Mouse (Mus musculus): ENCODE measurements around the gene Dcun1d4. TPM values are rescaled to one million over a fixed set of nuclear protein-coding genes. Genes with fewer than 3 reads are reported as not detected.
"Not testable (repeated sequence)": the region's sequence is repeated elsewhere in the genome, so short reads cannot be mapped to it uniquely, and the experiment has no call there.

Dcun1d4 gene
- polyA plus RNA-seq, 1 experiment, result 32.9 TPM

DNA sequence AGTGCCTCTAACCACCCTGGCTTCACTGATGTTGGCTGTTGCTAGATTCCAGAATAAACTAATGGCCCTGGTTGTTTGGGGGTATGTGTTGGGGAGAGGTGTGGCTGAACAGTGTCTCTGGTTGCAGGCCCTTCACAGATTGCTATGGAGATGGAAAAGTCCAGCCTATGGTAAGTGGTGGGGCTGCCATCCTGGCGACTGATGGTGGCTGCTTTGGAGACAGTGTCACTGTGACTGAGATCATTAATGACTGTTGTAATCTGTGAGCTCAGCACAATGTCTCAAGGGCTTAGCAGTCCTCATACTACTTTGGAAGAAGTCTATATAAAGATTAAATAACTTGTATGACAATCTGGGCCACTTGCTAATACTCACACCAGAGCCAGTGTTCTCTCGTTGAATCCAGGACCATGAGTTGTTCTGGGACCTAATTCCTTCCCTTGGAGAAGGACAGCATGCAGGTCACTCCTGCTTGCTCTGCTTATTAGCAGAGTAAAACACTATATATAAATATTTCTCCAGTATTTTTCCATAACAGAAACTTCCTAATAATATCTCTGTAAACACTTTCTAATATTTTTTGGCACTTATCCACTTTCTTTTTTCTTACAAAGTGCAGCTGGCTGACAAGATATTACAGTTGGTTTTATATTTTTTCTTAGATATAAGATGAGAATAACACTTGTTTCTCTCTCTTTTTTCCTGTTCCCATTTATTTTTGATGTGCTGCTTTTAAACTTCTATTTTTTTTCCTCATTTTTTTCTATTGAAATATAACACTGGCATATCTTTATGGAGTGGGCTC lies 26.1 kb upstream of the Dcun1d4 start:
- Histone ChIP-seq H3K27me3 (ENCODE audit: control insufficient read depth, insufficient read depth, low read length, poor library complexity, severe bottlenecking) (no peaks in the 10 kb centered on the region), H3K4me1 (ENCODE audit: control insufficient read depth, insufficient read depth, low read length) (no peaks in the 10 kb centered on the region), H3K36me3 (ENCODE audit: control insufficient read depth, insufficient read depth, low read length, poor library complexity, severe bottlenecking) (no peaks in the 10 kb centered on the region), H3K9me3 (replicated peaks; ENCODE audit: control insufficient read depth, insufficient read depth, low read length, poor library complexity, severe bottlenecking) (no peaks in the 10 kb centered on the region), H3K9ac (ENCODE audit: low read depth, poor library complexity, severe bottlenecking) (no peak overlapping the region), H3K4me3 (ENCODE audit: low read depth, low read length) (no peak overlapping the region), H3K27ac (ENCODE audit: insufficient read depth, low read length) (no peak overlapping the region)
- TF ChIP-seq CTCF (IDR thresholded peaks at IDR 0.05; ENCODE audit: low read depth, low read length) (no peak), POLR2A (IDR thresholded peaks at IDR 0.05; ENCODE audit: insufficient read depth, low read length) (no peak), EP300 (IDR thresholded peaks at IDR 0.05; ENCODE audit: insufficient read depth, low read depth, low read length) (no peak)

DNA sequence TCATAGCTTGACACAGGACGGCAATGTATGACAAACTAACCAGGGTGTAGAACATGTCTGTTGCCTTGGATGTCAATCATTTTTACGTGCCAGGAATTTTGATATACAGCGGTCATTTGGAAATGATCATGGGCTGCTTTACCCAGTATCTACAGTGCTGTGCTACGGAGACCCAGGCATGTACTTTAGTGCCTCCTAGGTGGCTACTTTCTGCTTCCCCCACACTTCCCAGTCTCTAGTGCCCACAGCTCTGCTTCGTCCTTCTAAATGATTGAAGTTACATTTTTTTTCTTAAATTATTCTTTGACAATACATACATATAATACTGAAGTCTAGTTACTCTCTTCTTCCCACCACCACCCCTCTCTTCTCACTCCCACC lies 25.5 kb upstream of the Dcun1d4 start:
- no peak overlapping the region for H3K4me3 ChIP-seq (ENCODE audit: low read depth, low read length)
- H3K9me3 ChIP-seq (replicated peaks; ENCODE audit: control insufficient read depth, insufficient read depth, low read length, poor library complexity, severe bottlenecking), result no peaks in the 10 kb centered on the region
- H3K9ac ChIP-seq (ENCODE audit: low read depth, poor library complexity, severe bottlenecking), result no peak overlapping the region
- no peaks in the 10 kb centered on the region for H3K4me1 ChIP-seq (ENCODE audit: control insufficient read depth, insufficient read depth, low read length)
- TF ChIP-seq CTCF (IDR thresholded peaks at IDR 0.05; ENCODE audit: low read depth, low read length) (no peak), EP300 (IDR thresholded peaks at IDR 0.05; ENCODE audit: insufficient read depth, low read depth, low read length) (no peak), POLR2A (IDR thresholded peaks at IDR 0.05; ENCODE audit: insufficient read depth, low read length) (no peak)
- no peaks in the 10 kb centered on the region for H3K36me3 ChIP-seq (ENCODE audit: control insufficient read depth, insufficient read depth, low read length, poor library complexity, severe bottlenecking)
- no peaks in the 10 kb centered on the region for H3K27me3 ChIP-seq (ENCODE audit: control insufficient read depth, insufficient read depth, low read length, poor library complexity, severe bottlenecking)
- no peak overlapping the region for H3K27ac ChIP-seq (ENCODE audit: insufficient read depth, low read length)

- no peak overlapping the region for H3K27ac ChIP-seq (ENCODE audit: insufficient read depth, low read length)
- TF ChIP-seq POLR2A (IDR thresholded peaks at IDR 0.05; ENCODE audit: insufficient read depth, low read length), result no peak
- no peak for TF ChIP-seq CTCF (IDR thresholded peaks at IDR 0.05; ENCODE audit: low read depth, low read length)
- TF ChIP-seq EP300 (IDR thresholded peaks at IDR 0.05; ENCODE audit: insufficient read depth, low read depth, low read length), result no peak
- H3K9ac ChIP-seq (ENCODE audit: low read depth, poor library complexity, severe bottlenecking), result no peak overlapping the region
These were observed 12.1 kb upstream of the Dcun1d4 start for GRCm38 (mm10) chr5:73468462-73469433.

DNA sequence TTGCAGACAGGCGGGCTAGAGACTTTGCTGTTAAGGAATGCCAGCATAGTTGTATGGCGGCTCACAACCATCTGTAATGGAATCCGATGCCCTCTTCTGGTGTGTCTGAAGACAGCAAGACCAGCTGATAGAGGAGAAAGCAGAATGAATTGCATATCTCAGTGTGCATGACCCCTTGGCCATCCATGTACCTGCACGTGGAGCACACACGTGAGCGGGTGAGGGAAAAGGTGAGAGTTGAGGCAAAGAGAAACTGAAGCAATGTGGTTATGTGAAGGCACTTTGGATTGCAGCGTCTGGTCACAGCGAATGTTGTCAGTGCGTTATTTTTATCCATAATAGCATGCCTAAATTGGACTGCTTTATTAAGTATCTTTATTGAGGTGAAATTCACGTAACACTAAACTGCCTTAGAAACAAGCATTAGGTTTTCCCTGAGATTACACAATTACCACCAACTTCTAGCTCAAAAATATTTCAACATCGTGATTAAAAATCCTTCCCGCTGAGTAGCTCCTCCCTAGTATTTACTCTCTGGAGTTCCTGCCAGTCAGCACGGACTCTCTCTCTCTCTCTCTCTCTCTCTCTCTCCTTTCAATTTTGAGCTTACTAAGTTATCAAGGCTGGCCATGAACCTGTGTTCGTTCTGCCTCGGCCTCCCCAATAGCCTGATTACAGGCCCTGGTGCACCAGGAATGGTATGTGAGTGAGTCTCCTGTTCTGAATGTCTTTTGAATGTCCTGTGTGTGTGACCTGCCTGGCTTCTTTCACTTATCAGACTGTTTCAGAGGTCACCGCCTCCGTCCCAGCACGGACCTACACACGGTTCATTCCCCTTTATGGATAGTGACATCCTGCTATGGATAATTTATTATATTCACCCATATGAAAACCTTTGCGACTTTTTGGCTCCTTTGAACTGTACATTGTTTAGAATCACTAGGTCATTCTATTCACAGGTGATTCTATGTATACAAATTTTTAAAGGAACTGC lies 6.1 kb upstream of the Dcun1d4 start:
- TF ChIP-seq EP300 (IDR thresholded peaks at IDR 0.05; ENCODE audit: insufficient read depth, low read depth, low read length) (no peak), POLR2A (IDR thresholded peaks at IDR 0.05; ENCODE audit: insufficient read depth, low read length) (no peak), CTCF (IDR thresholded peaks at IDR 0.05; ENCODE audit: low read depth, low read length) (no peak)
- no peaks in the 10 kb centered on the region for H3K36me3 ChIP-seq (ENCODE audit: control insufficient read depth, insufficient read depth, low read length, poor library complexity, severe bottlenecking)
- no peak overlapping the region for H3K27ac ChIP-seq (ENCODE audit: insufficient read depth, low read length)
- H3K4me3 ChIP-seq (ENCODE audit: low read depth, low read length), result no peak overlapping the region
- H3K4me1 ChIP-seq (ENCODE audit: control insufficient read depth, insufficient read depth, low read length), result no peaks in the 10 kb centered on the region
- H3K9me3 ChIP-seq (replicated peaks; ENCODE audit: control insufficient read depth, insufficient read depth, low read length, poor library complexity, severe bottlenecking), result no peaks in the 10 kb centered on the region
- no peak overlapping the region for H3K9ac ChIP-seq (ENCODE audit: low read depth, poor library complexity, severe bottlenecking)
- H3K27me3 ChIP-seq (ENCODE audit: control insufficient read depth, insufficient read depth, low read length, poor library complexity, severe bottlenecking), result no peaks in the 10 kb centered on the region

More at GRCm38 (mm10) chr5:73468462-73469433, 12.1 kb upstream of the Dcun1d4 start:
- no peaks in the 10 kb centered on the region for H3K27me3 ChIP-seq (ENCODE audit: control insufficient read depth, insufficient read depth, low read length, poor library complexity, severe bottlenecking)
- peaks cover 10% of the 10 kb centered on the region for H3K9me3 ChIP-seq (replicated peaks; ENCODE audit: control insufficient read depth, insufficient read depth, low read length, poor library complexity, severe bottlenecking)
- no peaks in the 10 kb centered on the region for H3K4me1 ChIP-seq (ENCODE audit: control insufficient read depth, insufficient read depth, low read length)
- H3K36me3 ChIP-seq (ENCODE audit: control insufficient read depth, insufficient read depth, low read length, poor library complexity, severe bottlenecking), result no peaks in the 10 kb centered on the region
- H3K4me3 ChIP-seq (ENCODE audit: low read depth, low read length), result no peak overlapping the region

GRCm38 (mm10) chr5:73481401-73481800 lies 601 bp downstream of the Dcun1d4 start:
- Histone ChIP-seq H3K27ac (ENCODE audit: insufficient read depth, low read length) (no peak overlapping the region), H3K27me3 (ENCODE audit: control insufficient read depth, insufficient read depth, low read length, poor library complexity, severe bottlenecking) (no peaks in the 10 kb centered on the region), H3K9me3 (replicated peaks; ENCODE audit: control insufficient read depth, insufficient read depth, low read length, poor library complexity, severe bottlenecking) (no peaks in the 10 kb centered on the region), H3K36me3 (ENCODE audit: control insufficient read depth, insufficient read depth, low read length, poor library complexity, severe bottlenecking) (no peaks in the 10 kb centered on the region), H3K4me1 (ENCODE audit: control insufficient read depth, insufficient read depth, low read length) (no peaks in the 10 kb centered on the region), H3K9ac (ENCODE audit: low read depth, poor library complexity, severe bottlenecking) (no peak overlapping the region), H3K4me3 (ENCODE audit: low read depth, low read length) (no peak overlapping the region)
- TF ChIP-seq EP300 (IDR thresholded peaks at IDR 0.05; ENCODE audit: insufficient read depth, low read depth, low read length) (no peak), CTCF (IDR thresholded peaks at IDR 0.05; ENCODE audit: low read depth, low read length) (no peak), POLR2A (IDR thresholded peaks at IDR 0.05; ENCODE audit: insufficient read depth, low read length) (no peak)

DNA sequence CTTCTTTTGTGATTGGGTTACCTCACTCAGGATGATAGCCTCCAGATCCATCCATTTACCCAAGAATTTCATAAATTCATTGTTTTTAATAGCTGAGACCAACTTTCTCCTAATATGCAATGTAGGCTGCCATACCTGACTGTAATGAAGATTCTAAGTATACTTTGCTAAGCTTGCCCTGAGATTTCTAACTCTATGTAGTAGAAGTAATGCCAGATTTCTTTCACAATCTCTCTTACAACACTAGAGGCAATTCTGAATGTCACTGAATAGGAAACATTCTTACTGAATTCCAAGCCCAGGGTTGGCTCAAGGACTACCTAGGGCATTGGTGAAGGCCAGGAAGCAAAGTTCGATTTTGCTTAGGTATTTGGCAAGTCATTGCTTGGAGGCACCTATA lies 1.6 kb downstream of the Dcun1d4 start:
- H3K27me3 ChIP-seq (ENCODE audit: control insufficient read depth, insufficient read depth, low read length, poor library complexity, severe bottlenecking); H3K27ac ChIP-seq (ENCODE audit: insufficient read depth, low read length); H3K36me3 ChIP-seq (ENCODE audit: control insufficient read depth, insufficient read depth, low read length, poor library complexity, severe bottlenecking); H3K9me3 ChIP-seq (replicated peaks; ENCODE audit: control insufficient read depth, insufficient read depth, low read length, poor library complexity, severe bottlenecking); H3K4me3 ChIP-seq (ENCODE audit: low read depth, low read length); H3K9ac ChIP-seq (ENCODE audit: low read depth, poor library complexity, severe bottlenecking); H3K4me1 ChIP-seq (ENCODE audit: control insufficient read depth, insufficient read depth, low read length): not testable (repeated sequence)

Data from ES-Bruce4 (cell line).